Mouse (Mus musculus) adrenal gland, postnatal 25 days (tissue): ENCODE data around the gene Irf6. TPM values are rescaled to one million over a fixed set of nuclear protein-coding genes. Genes with fewer than 3 reads are reported as not detected.
A peak's percentile ranks its signal among the peaks of the same experiment; 100 is the strongest.

Experiments
- DNase-seq: peaks from one replicate; pipeline ENCODE4 v3.0.0; 2021; ENCODE audit warnings: mixed read lengths
- total RNA-seq: library from RNA; stranded (reverse); gene quantifications from 2 replicates; pipeline ENCODE4 v1.2.3, GENCODE M21; 2021

Irf6 gene
- total RNA-seq, 1 experiment from 2014 or later, result 0.18 TPM

DNA sequence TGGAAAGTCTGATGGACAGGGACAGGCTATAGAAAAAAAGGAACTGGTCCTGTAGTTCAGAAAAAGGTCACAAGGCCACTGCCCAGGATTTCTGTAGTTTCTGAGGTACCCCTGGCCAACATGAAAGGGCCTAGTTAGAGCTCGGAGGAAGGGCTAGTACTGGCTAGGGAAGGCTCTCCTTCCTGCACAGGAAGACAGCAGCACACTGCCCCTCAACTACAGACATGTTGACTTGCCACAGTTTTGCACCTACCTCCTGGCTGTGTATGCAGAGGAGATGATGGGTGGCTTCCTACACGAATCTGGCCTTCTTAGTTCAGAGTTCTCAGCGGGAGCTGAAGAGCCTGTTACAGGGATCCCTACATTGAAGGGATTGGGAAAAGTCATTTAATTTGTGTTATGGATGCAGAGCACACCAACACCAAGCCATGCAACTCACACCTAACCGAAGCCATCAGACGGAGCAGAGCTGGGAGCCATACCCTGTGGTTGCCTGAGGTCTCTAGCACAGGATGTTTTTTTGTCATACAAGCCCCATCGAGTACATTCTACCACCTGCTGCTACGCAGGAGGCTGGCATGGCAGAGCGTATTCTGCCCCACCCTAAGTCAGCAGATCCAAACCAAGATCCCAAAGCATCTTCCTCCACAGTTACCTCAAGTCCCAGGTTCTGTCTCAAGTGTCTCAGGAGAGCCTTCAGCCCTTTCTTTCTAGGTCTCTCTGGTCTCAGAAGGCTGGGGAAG is 47.9 kb downstream of the Irf6 start:
- no peak for DNase-seq

DNA sequence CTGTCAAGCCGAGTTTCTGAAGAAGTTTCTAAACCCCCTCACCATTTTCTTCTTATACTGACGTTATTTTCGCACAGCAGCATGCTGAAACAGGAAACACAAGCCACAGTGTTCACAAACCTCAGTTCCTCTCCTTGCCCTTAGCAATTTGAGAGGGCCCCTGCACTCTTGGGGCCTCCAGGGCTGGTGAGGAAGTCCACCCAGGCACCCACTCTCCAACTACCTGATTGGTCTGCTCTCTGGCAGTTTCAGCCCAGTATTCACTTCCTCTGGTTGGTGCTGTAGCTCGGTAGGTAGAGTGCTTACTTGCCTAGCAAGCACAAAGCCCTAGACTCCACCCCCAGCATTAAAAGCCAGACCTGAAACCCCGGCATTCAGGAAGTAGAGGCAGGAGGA is 48.5 kb downstream of the Irf6 start, which contains the start of gene Traf3ip3:
Traf3ip3 (minus strand) TSS at position 321 of the 396 bp plus-strand sequence.
- no peak for DNase-seq

- no peak for DNase-seq
These were observed 50.9 kb downstream of the Irf6 start for GRCm38 (mm10) chr1:193203821-193204220.

DNA sequence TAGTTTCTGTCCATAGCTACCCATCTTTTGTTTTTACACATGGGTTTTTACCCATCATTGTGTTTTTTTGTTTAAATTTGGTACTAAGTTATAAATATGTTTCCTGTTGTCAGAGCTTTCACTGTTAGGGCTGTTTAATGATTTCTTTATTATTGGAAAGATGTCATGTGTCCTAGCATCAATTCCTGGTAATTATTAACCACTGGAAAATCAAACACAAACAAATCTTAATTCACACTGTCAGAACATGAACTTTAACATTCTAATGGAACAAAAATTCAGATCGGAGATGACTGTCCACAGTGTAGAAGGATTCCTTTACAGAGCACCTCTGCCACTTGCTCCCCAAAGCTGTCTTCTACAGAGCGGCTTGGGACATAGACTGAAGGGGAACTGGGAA is 52.5 kb downstream of the Irf6 start:
- DNase-seq, result no peak

DNA sequence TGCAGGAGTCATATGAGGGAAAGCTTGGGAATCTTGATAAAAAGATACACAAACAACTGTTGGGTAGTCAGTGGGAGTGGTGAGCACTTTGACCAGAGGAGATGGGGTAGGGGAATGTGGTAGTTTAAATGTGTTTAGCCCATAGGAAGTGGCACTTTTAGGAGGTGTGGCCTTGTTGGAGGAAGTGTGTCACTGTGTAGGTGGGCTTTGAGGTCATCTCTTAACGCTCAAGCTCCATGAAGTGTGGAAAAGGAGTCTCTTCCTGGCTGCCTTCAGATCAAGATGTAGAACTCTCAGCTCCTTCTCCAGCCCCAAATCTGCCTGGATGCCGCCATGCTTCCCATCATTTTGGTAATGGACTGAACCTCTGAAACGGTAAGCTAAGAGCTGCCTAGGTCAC is 54.6 kb downstream of the Irf6 start, which contains the start of gene Lamb3:
Lamb3 (plus strand) TSS at position 197 of the 400 bp plus-strand sequence.
- DNase-seq, result no peak

- peak; percentile 40 for DNase-seq
These were observed 55.3 kb downstream of the Irf6 start for GRCm38 (mm10) chr1:193208178-193208577.

- no peak for DNase-seq
These were observed 58.5 kb downstream of the Irf6 start for GRCm38 (mm10) chr1:193211371-193211770.

- no peak for DNase-seq
These were observed 61.1 kb downstream of the Irf6 start for GRCm38 (mm10) chr1:193214053-193214452.

DNA sequence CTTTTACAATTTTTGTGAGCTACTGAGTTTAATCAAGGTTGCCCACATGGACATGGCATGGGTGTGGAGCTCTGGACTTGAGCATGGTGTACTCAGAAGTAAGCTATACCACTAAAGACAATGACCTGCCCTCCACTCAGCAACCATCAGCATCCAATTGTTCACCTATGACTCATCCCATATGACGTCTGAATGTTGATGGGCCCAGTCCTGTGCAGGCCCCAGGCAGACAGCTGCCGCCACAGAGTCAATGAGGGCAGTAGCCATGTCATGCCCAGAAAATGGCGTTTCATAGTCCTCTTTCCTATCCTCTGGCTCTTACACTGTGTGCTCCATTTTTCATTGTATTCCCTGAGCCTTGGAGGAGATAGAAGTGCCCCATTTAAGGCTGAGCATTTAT is 63.1 kb downstream of the Irf6 start:
- no peak for DNase-seq

DNA sequence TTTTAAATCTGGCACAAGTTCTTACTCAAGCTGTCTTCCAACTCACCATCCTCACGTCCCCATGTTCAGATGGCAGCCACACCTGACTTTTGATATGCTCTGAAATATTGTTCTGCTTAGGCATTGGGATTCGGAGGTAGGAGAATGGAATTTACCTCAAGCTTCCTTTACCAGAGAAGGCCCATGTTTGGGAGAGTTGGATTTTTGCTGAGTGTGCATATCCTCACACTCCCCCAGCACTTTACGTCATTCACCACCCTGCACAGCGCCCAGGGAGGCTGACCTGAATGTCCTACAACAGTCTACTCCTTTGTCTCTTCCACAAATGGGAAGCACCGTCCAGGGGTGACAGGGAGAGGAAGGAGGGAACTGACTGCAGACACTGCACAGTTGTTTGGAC is 67.5 kb downstream of the Irf6 start:
- DNase-seq, result no peak

Other genes with a start within 250 kb of the Irf6 start
- 8.8 and 12.8 TPM in 2 replicates for gene Syt14, start 117.3 kb upstream of the Irf6 start, total RNA-seq
- gene Diexf, start 22.8 kb upstream of the Irf6 start, total RNA-seq, result 23.3 and 23.4 TPM in 2 replicates
- 1.6 and 4.9 TPM in 2 replicates for gene A130010J15Rik, start 14.9 kb downstream of the Irf6 start, total RNA-seq
- 1.5 and 3.4 TPM in 2 replicates for gene Traf3ip3, start 48.6 kb downstream of the Irf6 start, total RNA-seq
- 0.76 and 2.3 TPM in 2 replicates for gene Lamb3, start 54.6 kb downstream of the Irf6 start, total RNA-seq
- gene Hsd11b1, start 111.0 kb downstream of the Irf6 start, total RNA-seq, result 71.0 and 74.2 TPM in 2 replicates
- 62.3 and 98.6 TPM in 2 replicates for gene G0s2, start 120.1 kb downstream of the Irf6 start, total RNA-seq
- gene Camk1g, start 217.2 kb downstream of the Irf6 start, total RNA-seq, result 0.12 TPM in 1 of 2 replicates, not detected in the other